21 mouse cellular contexts compared by ENCODE assay signal in genomic region chr16:77573036-77573435, GRCm38 (mm10). TPM values are rescaled to one million over a fixed set of nuclear protein-coding genes. Genes with fewer than 3 reads are reported as not detected.
DNase-seq lines count a peak whose midpoint lies in the region; ATAC-seq lines count a peak whose summit lies in the region.
"Had no signal": no experiment of that assay in that cellular context is flagged by ENCODE, and none has a peak within 500 bp of the region (broad histone marks: within the 10 kb centered on the region; RNA-seq: fewer than 3 reads in every experiment).

No protein-coding gene starts in this region.

- peak overlapping the region; percentile 66 for H3K27ac ChIP-seq in hindbrain, embryonic 12.5 days
- H3K27ac ChIP-seq in hindbrain, embryonic 11.5 days (ENCODE audit: low read depth, low read length): no peak overlapping the region
- H3K27ac ChIP-seq in embryonic facial prominence, embryonic 14.5 days (replicated peaks; ENCODE audit: low read depth, low read length): no peak overlapping the region
- H3K27ac ChIP-seq: heart, embryonic 13.5 days; layer of hippocampus, adult 2 months; lung, embryonic 15.5 days had no signal

- H3K9me3 ChIP-seq in hindbrain, embryonic 12.5 days (replicated peaks): no peaks in the 10 kb centered on the region
- H3K9me3 ChIP-seq in hindbrain, embryonic 11.5 days (ENCODE audit: control insufficient read depth, low read length): no peaks in the 10 kb centered on the region
- no peaks in the 10 kb centered on the region for H3K9me3 ChIP-seq in embryonic facial prominence, embryonic 14.5 days (ENCODE audit: control insufficient read depth, low read length)
- H3K9me3 ChIP-seq: heart, embryonic 13.5 days; lung, embryonic 15.5 days; megakaryocyte, embryonic 14.5 days had no signal

- no peak overlapping the region for H3K4me2 ChIP-seq in hindbrain, embryonic 12.5 days (replicated peaks)
- no peak overlapping the region for H3K4me2 ChIP-seq in hindbrain, embryonic 11.5 days (replicated peaks; ENCODE audit: low read depth, low read length)
- H3K4me2 ChIP-seq in embryonic facial prominence, embryonic 14.5 days (ENCODE audit: low read depth, low read length): no peak overlapping the region
- H3K4me2 ChIP-seq: heart, embryonic 13.5 days; lung, embryonic 15.5 days had no signal

- WGBS in hindbrain, embryonic 12.5 days: 69% methylated on average over 5 of the region's 5 CpGs
- WGBS in hindbrain, embryonic 11.5 days: 84% methylated on average over 5 of the region's 5 CpGs
- WGBS in embryonic facial prominence, embryonic 14.5 days: 70% methylated on average over 5 of the region's 5 CpGs

- H3K4me1 ChIP-seq in hindbrain, embryonic 12.5 days: peaks cover 6% of the 10 kb centered on the region; the same call in 1 of the 2 replicates
- no peaks in the 10 kb centered on the region for H3K4me1 ChIP-seq in hindbrain, embryonic 11.5 days (replicated peaks; ENCODE audit: control insufficient read depth, insufficient read depth, low read length)
- no peaks in the 10 kb centered on the region; the same call in 1 of the 2 replicates for H3K4me1 ChIP-seq in embryonic facial prominence, embryonic 14.5 days (ENCODE audit: control insufficient read depth, insufficient read depth, low read length)
- H3K4me1 ChIP-seq: lung, embryonic 15.5 days; megakaryocyte, embryonic 14.5 days had no signal

- H3K36me3 ChIP-seq in hindbrain, embryonic 12.5 days: no peaks in the 10 kb centered on the region
- H3K36me3 ChIP-seq in hindbrain, embryonic 11.5 days (ENCODE audit: control insufficient read depth, insufficient read depth, low read length): 0 out of 2 replicates have a peak, but pooled peaks cover 2% of the 10 kb centered on the region
- no peaks in the 10 kb centered on the region for H3K36me3 ChIP-seq in embryonic facial prominence, embryonic 14.5 days (ENCODE audit: control insufficient read depth, insufficient read depth, low read length)
- H3K36me3 ChIP-seq: G1E; lung, embryonic 15.5 days had no signal

- peak; percentile 50; the same call in 1 of the 2 replicates for ATAC-seq in hindbrain, embryonic 12.5 days (ENCODE audit: low FRiP score)
- ATAC-seq in hindbrain, embryonic 11.5 days (ENCODE audit: low FRiP score): no peak
- ATAC-seq in common myeloid progenitor, adult 5-6 weeks (replicated peaks; ENCODE audit: low read depth, poor library complexity, severe bottlenecking): 0 out of 2 replicates have a peak, but pooled peaks have one; percentile 39
- ATAC-seq in embryonic facial prominence, embryonic 14.5 days (ENCODE audit: low read depth): peak; percentile 81
- peak; percentile 26; the same call in 1 of the 2 replicates for ATAC-seq in megakaryocyte-erythroid progenitor cell, adult 5-6 weeks (replicated peaks; ENCODE audit: low FRiP score, low TSS enrichment, poor library complexity, severe bottlenecking)

- H3K27me3 ChIP-seq in hindbrain, embryonic 12.5 days: no peaks in the 10 kb centered on the region
- H3K27me3 ChIP-seq in hindbrain, embryonic 11.5 days (ENCODE audit: control insufficient read depth, insufficient read depth, low read length): no peaks in the 10 kb centered on the region
- H3K27me3 ChIP-seq in embryonic facial prominence, embryonic 14.5 days (replicated peaks; ENCODE audit: control insufficient read depth, insufficient read depth, low read length): no peaks in the 10 kb centered on the region
- H3K27me3 ChIP-seq: heart, embryonic 13.5 days; lung, embryonic 15.5 days; megakaryocyte, embryonic 14.5 days had no signal

- no peak for DNase-seq in hindbrain, embryonic 11.5 days (ENCODE audit: low spot score)
- peak; percentile 63 for DNase-seq in embryonic facial prominence, embryonic 14.5 days (ENCODE audit: low spot score)
- DNase-seq in thymus, postnatal 0 days (ENCODE audit: low spot score): no peak
- no peak for DNase-seq in cerebellum, postnatal 4 days (ENCODE audit: low spot score in 2 of 2)
- no peak for DNase-seq in lung, postnatal 36 days
- DNase-seq: adrenal gland, postnatal 14 days; cerebellum, postnatal 36 days; gastrocnemius, postnatal 10 days; right cerebral cortex, postnatal 4 days; thymus, adult 2 months had no signal

- H3K9ac ChIP-seq in hindbrain, embryonic 12.5 days: no peak overlapping the region
- H3K9ac ChIP-seq in hindbrain, embryonic 11.5 days (ENCODE audit: low read depth, low read length): no peak overlapping the region
- no peak overlapping the region for H3K9ac ChIP-seq in embryonic facial prominence, embryonic 14.5 days (ENCODE audit: low read depth, low read length)
- H3K9ac ChIP-seq: heart, embryonic 13.5 days; lung, embryonic 15.5 days had no signal

- no peak overlapping the region for H3K4me3 ChIP-seq in hindbrain, embryonic 12.5 days
- no peak overlapping the region for H3K4me3 ChIP-seq in hindbrain, embryonic 11.5 days (ENCODE audit: low read depth, low read length)
- no peak overlapping the region for H3K4me3 ChIP-seq in embryonic facial prominence, embryonic 14.5 days (ENCODE audit: low read depth, low read length)
- H3K4me3 ChIP-seq: heart, embryonic 13.5 days; layer of hippocampus, adult 2 months; lung, embryonic 15.5 days; megakaryocyte, embryonic 14.5 days had no signal

RNA-seq across cellular contexts. Expression of gene Gm11146, which starts 28.9 kb away (rescaled TPM):
- not detected in 2 replicates for polyA plus RNA-seq in hindbrain, embryonic 12.5 days (2016; fragmentation: Nextera tagmentation; extraction: Ambion mirVana)
- polyA plus RNA-seq in hindbrain, embryonic 11.5 days (2014; fragmentation: Nextera tagmentation; extraction: Ambion mirVana): not detected in 2 replicates
- not detected in 2 replicates for total RNA-seq in common myeloid progenitor, adult 5-6 weeks (2017)
- not detected in 2 replicates for polyA plus RNA-seq in embryonic facial prominence, embryonic 14.5 days (2014; fragmentation: Nextera tagmentation; extraction: Ambion mirVana)
- not detected in 2 replicates for total RNA-seq in megakaryocyte-erythroid progenitor cell, adult 5-6 weeks (2014; fragmentation: Nextera tagmentation)
- total RNA-seq in megakaryocyte-erythroid progenitor cell, adult 5-6 weeks (2017): not detected in 2 replicates
- polyA plus RNA-seq in thymus, postnatal 0 days (2015; fragmentation: Nextera tagmentation; extraction: Ambion mirVana): not detected in 2 replicates
- total RNA-seq: adrenal gland, postnatal 14 days; G1E; gastrocnemius, postnatal 10 days; layer of hippocampus, adult 2 months; left cerebral cortex, adult 8-10 months; liver, adult 2 months had no signal
- polyA plus RNA-seq: G1E; heart, embryonic 13.5 days; kidney, embryonic 16.5 days; liver, adult 2 months; lung, embryonic 15.5 days; thymus, adult 2 months had no signal
